Mouse (Mus musculus): Measurements from ENCODE around the gene Lce1j. TPM values are rescaled to one million over a fixed set of nuclear protein-coding genes. Genes with fewer than 3 reads are reported as not detected.
"Not testable (repeated sequence)": the region's sequence is repeated elsewhere in the genome, so short reads cannot be mapped to it uniquely, and the experiment has no call there.

The Lce1j gene
- total RNA-seq (2015) = not detected in 2 replicates
- not detected in 2 replicates for total RNA-seq (2017)

DNA sequence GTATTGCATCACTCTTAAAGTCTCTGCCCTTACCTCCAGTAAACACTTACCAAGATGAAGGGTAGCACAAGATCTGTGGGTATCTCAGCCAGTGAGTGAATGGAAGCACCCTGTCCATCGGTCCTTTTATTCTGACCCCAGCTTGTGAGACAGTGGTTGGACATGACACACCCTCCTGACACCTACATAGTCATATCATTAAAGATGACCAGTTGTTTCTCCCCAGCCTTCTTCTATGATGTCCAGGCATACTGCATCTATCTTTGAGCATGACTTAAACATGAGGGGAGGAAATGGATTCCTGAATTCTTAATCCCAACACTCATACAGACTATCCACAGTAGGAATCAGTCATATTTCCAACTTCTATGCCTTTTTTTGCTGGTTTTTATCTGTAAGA is at the start of gene Lce1j:
Gene Lce1j, minus strand, starts transcription at position 101 of the 400 bp plus-strand sequence.
- no peak for ATAC-seq (replicated peaks; ENCODE audit: poor library complexity)

DNA sequence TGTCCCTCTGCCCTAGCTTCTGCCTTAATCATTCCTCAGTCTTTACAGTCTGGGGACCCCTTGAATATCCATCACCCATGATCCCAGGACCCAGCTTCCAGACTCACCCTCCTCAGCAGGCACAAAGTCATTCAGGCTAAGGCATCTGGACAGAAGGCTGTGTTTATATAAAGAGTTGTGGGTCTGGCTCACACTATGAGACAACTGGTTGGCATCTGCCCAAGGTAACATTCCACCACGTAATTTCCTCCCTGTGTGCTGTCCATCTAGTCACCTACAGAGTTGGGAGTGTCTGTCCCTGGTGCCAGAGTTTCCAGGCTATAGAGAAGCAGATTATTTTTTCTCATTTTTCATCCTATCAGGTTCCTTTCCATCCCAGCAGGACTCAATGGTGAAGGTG is 36.8 kb upstream of the Lce1j start, which contains the start of gene Kprp:
Gene Kprp, minus strand, starts transcription at position 140 of the 400 bp plus-strand sequence.
- ATAC-seq (replicated peaks; ENCODE audit: poor library complexity) = no peak

DNA sequence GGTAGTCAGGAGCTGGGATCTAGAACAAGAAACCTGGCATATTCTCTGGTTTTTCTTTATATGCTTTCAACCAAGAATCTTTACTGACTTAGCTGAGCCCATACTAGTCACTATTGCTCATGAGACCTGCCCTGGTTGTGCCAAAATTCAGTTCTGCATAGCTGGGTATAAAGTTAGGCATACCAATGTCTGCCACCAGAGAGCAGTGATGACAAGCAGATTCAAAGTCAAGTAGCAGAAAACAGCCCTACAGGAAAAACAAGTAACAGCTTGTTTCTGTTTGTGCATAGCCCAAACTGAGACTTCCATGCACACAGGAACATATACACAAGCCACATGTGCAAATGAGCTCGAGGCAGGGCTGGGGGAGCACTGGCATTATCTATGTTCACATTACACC is 35.5 kb upstream of the Lce1j start:
- no peak for ATAC-seq (replicated peaks; ENCODE audit: poor library complexity)

DNA sequence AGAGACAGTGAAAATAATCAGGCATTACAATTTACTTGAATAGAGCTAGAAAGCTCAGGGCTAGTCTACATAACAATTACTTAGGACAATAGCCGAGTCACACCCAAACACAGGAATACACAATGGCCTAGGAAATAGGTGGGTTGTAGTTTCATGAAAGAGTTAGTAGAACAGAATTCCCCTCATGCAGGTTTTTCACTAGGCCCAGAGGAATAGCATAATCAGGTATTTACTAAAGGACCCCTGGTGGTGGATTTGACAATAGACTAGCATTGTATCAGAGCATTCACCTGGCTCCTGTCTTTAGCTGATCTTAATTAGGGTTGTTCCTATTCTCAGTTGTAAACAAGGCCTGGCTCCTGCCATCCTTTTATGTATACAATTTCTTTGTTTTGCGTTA is 25.7 kb upstream of the Lce1j start:
- ATAC-seq (replicated peaks; ENCODE audit: poor library complexity) = not testable (repeated sequence)

DNA sequence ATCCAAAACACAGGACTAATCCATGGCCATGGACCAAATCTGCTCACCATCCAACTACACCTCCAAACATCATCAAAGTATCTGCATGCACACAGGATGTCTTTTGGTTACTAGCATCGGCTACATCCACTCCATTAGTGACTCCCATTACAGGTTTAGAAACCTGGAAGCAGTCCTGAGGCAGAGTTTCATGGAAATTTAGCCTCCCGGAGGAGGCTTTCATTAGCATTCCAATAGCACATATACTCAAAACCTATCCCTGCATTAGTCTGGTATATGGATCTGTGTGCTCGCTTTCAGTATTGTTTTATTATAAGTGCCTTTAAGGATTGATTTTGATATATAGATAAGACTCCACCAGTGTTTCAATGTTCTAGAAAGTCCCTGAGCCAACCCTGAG is 25.3 kb upstream of the Lce1j start:
- ATAC-seq (replicated peaks; ENCODE audit: poor library complexity) = no peak

DNA sequence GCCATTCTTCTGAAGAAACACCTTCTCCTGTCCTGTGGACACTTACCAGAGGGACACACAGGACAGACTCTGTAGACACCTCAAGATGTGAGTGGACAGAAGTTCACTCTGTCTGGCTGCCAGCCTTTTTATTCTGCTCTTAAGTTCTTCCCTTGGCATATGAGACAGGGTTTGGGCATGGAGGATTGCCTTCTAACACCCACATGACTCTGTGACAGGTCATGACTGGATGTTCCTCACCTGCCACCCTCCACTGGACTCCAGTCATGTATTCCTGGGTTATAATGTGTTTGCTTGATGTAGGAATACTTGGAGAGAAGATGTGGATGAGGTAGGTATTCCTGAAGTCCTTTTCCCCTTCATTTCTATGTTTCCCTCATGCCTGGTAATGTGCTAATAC is 17.5 kb upstream of the Lce1j start, which contains the start of gene Lce1k:
Gene Lce1k, minus strand, starts transcription at position 101 of the 400 bp plus-strand sequence.
- no peak for ATAC-seq (replicated peaks; ENCODE audit: poor library complexity)

DNA sequence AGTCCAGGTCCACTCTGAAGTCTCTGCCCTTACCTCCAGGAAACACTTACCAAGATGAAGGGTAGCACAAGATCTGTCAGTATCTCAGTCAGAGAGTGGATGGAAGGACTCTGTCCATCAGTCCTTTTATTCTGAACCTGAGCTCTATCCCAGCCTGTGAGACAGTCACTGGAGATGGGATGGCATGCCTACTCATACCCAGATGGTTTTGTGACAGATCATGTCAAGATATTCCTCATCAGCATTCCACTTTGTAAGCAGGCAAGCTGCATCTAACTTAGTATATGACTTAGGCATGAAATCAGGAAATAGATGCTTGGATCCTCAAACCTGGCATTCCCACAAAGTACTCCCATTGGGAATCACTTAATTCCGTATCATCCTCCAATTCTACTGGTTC is 11.5 kb downstream of the Lce1j start, which contains the start of gene Lce1i:
Gene Lce1i, minus strand, starts transcription at position 101 of the 400 bp plus-strand sequence.
- no peak for ATAC-seq (replicated peaks; ENCODE audit: poor library complexity)

DNA sequence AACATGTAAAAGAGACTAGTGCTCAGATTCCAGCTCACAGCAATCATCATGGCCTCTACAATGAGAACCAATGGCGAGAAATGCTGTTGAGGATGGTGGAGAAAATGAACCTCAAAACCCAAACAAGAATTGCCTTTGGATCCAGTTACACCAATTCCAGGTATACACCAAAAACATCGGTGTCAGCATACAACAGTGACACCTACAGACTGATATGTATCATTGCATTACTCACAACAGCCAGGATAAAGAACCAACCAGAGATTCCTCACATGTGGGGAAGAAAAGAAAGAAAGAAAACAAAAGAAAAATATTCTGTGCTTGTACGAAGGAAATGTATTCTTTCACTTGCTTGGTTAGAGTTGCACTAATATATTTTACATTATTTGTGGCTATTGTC is 18.7 kb downstream of the Lce1j start:
- no peak for ATAC-seq (replicated peaks; ENCODE audit: poor library complexity)

DNA sequence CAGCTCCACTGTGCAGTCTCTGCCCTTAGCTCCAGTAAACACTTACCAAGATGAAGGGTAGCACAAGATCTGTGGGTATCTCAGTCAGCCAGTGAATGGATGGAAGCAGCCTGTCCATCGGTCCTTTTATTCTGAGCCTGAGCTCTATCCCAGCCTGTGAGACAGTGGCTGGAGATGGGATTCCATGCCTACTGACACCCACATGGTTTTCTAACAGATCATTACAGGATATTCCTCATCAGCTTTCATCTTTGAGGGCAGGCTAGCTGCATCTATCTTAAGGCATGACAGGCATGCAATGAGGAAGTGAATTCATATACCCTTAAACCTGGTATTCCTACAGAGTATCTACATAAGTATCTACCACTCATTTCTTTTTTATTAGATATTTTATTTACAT is 25.3 kb downstream of the Lce1j start, which contains the start of gene Lce1h:
Gene Lce1h, minus strand, starts transcription at position 101 of the 400 bp plus-strand sequence.
- ATAC-seq (replicated peaks; ENCODE audit: poor library complexity) = no peak

DNA sequence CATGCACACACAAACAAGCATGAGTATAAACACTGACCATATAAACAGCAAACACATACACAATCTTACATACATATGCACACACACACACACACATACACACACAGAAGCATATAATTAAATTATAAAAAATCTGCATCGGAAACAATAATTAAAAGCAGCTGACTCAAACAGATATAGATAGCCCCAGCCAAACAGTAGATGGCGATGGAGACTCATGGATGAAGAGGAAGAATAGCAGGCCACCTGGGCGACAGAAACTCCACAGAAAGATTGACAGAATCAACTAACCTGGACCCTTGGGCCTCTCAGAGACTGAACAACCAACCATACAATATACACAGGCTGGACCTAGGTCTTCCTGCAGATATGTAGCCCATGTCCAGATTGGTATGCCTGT is 37.1 kb downstream of the Lce1j start:
- no peak for ATAC-seq (replicated peaks; ENCODE audit: poor library complexity)

DNA sequence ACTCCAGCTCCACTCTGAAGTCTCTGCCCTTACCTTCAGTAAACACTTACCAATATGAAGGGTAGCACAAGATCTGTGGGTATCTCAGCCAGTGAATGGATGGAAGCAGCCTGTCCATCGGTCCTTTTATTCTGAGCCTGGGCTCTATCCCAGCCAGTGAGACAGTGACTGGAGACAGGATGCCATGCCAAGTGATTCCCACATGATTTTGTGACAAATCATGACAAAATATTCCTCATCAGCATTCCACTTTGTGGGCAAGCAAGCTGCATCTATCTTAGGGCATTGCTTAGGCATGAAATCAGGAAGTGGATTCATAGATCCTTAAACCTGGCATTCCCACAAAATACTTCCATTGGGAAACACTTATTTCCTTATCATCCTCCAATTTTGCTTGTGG is 38.1 kb downstream of the Lce1j start, which contains the start of gene Lce1g:
Gene Lce1g, minus strand, starts transcription at position 101 of the 400 bp plus-strand sequence.
- ATAC-seq (replicated peaks; ENCODE audit: poor library complexity) = no peak

DNA sequence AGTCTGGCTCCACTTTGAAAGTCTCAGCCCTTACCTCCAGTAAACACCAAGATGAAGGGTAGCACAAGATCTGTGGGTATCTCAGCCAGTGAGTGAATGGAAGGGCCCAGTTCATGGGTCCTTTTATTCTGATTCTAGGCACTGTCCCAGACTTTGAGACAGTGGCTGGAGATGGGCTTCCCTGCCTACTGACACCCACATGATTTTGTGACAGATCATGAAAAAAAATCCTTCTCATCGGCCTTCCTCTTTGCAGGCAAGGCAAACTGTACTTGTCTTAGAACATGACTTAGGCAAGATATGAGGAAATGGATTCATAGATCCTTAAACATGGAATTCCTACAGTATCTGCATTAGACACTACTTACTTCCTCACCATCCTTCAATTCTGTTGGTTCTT is 51.3 kb downstream of the Lce1j start, which contains the start of gene Gm38119:
Gene Gm38119, minus strand, starts transcription at position 101 of the 400 bp plus-strand sequence.
- no peak for ATAC-seq (replicated peaks; ENCODE audit: poor library complexity)

Other genes with a start within 250 kb of the Lce1j start
- gene Ivl, start 216.8 kb downstream of the Lce1j start, total RNA-seq (2015) = 0.22 TPM in 1 of 2 replicates, not detected in the other
- 0.27 TPM in 1 of 2 replicates, not detected in the other for gene Ivl, start 216.8 kb downstream of the Lce1j start, total RNA-seq (2017)
- gene Smcp, start 201.5 kb downstream of the Lce1j start, total RNA-seq (2015) = not detected in 2 replicates
- gene Smcp, start 201.5 kb downstream of the Lce1j start, total RNA-seq (2017) = not detected in 2 replicates
- not detected in 2 replicates for gene 2210017I01Rik, start 183.0 kb downstream of the Lce1j start, total RNA-seq (2015)
- gene 2210017I01Rik, start 183.0 kb downstream of the Lce1j start, total RNA-seq (2017) = not detected in 2 replicates
- gene Lce6a, start 168.9 kb downstream of the Lce1j start, total RNA-seq (2015) = not detected in 2 replicates
- gene Lce6a, start 168.9 kb downstream of the Lce1j start, total RNA-seq (2017) = not detected in 2 replicates
- not detected in 2 replicates for gene Lce1a1, start 142.2 kb downstream of the Lce1j start, total RNA-seq (2015)
- not detected in 2 replicates for gene Lce1a1, start 142.2 kb downstream of the Lce1j start, total RNA-seq (2017)
- not detected in 2 replicates for gene Lce1b, start 133.6 kb downstream of the Lce1j start, total RNA-seq (2015)
- gene Lce1b, start 133.6 kb downstream of the Lce1j start, total RNA-seq (2017) = not detected in 2 replicates
- gene Lce1a2, start 120.2 kb downstream of the Lce1j start, total RNA-seq (2015) = not detected in 2 replicates
- gene Lce1a2, start 120.2 kb downstream of the Lce1j start, total RNA-seq (2017) = not detected in 2 replicates
- gene Lce1c, start 111.3 kb downstream of the Lce1j start, total RNA-seq (2015) = not detected in 2 replicates
- gene Lce1c, start 111.3 kb downstream of the Lce1j start, total RNA-seq (2017) = not detected in 2 replicates
- not detected in 2 replicates for gene Lce1d, start 103.3 kb downstream of the Lce1j start, total RNA-seq (2015)
- not detected in 2 replicates for gene Lce1d, start 103.3 kb downstream of the Lce1j start, total RNA-seq (2017)
- not detected in 2 replicates for gene Lce1e, start 81.4 kb downstream of the Lce1j start, total RNA-seq (2015)
- gene Lce1e, start 81.4 kb downstream of the Lce1j start, total RNA-seq (2017) = not detected in 2 replicates
- gene Lce1f, start 70.2 kb downstream of the Lce1j start, total RNA-seq (2015) = not detected in 2 replicates
- gene Lce1f, start 70.2 kb downstream of the Lce1j start, total RNA-seq (2017) = not detected in 2 replicates
- not detected in 2 replicates for gene Gm38119, start 51.4 kb downstream of the Lce1j start, total RNA-seq (2015)
- not detected in 2 replicates for gene Gm38119, start 51.4 kb downstream of the Lce1j start, total RNA-seq (2017)
- not detected in 2 replicates for gene Lce1g, start 38.2 kb downstream of the Lce1j start, total RNA-seq (2015)
- gene Lce1g, start 38.2 kb downstream of the Lce1j start, total RNA-seq (2017) = not detected in 2 replicates
- gene Lce1h, start 25.4 kb downstream of the Lce1j start, total RNA-seq (2015) = not detected in 2 replicates
- not detected in 2 replicates for gene Lce1h, start 25.4 kb downstream of the Lce1j start, total RNA-seq (2017)
- gene Lce1i, start 11.6 kb downstream of the Lce1j start, total RNA-seq (2015) = not detected in 2 replicates
- gene Lce1i, start 11.6 kb downstream of the Lce1j start, total RNA-seq (2017) = not detected in 2 replicates
- gene Lce1k, start 17.4 kb upstream of the Lce1j start, total RNA-seq (2015) = not detected in 2 replicates
- not detected in 2 replicates for gene Lce1k, start 17.4 kb upstream of the Lce1j start, total RNA-seq (2017)
- gene Kprp, start 36.7 kb upstream of the Lce1j start, total RNA-seq (2015) = not detected in 2 replicates
- gene Kprp, start 36.7 kb upstream of the Lce1j start, total RNA-seq (2017) = not detected in 2 replicates
- gene Lce1l, start 60.8 kb upstream of the Lce1j start, total RNA-seq (2015) = not detected in 2 replicates
- not detected in 2 replicates for gene Lce1l, start 60.8 kb upstream of the Lce1j start, total RNA-seq (2017)
- not detected in 2 replicates for gene 2310050C09Rik, start 79.7 kb upstream of the Lce1j start, total RNA-seq (2015)
- not detected in 2 replicates for gene 2310050C09Rik, start 79.7 kb upstream of the Lce1j start, total RNA-seq (2017)
- not detected in 2 replicates for gene Lce3a, start 135.7 kb upstream of the Lce1j start, total RNA-seq (2015)
- not detected in 2 replicates for gene Lce3a, start 135.7 kb upstream of the Lce1j start, total RNA-seq (2017)
- gene Lce3b, start 142.5 kb upstream of the Lce1j start, total RNA-seq (2015) = not detected in 2 replicates
- gene Lce3b, start 142.5 kb upstream of the Lce1j start, total RNA-seq (2017) = not detected in 2 replicates
- gene Lce3c, start 154.0 kb upstream of the Lce1j start, total RNA-seq (2015) = not detected in 2 replicates
- gene Lce3c, start 154.0 kb upstream of the Lce1j start, total RNA-seq (2017) = not detected in 2 replicates
- gene Lce3d, start 166.9 kb upstream of the Lce1j start, total RNA-seq (2015) = not detected in 2 replicates
- gene Lce3d, start 166.9 kb upstream of the Lce1j start, total RNA-seq (2017) = not detected in 2 replicates
- gene Lce3e, start 176.5 kb upstream of the Lce1j start, total RNA-seq (2015) = not detected in 2 replicates
- not detected in 2 replicates for gene Lce3e, start 176.5 kb upstream of the Lce1j start, total RNA-seq (2017)
- not detected in 2 replicates for gene Lce3f, start 201.7 kb upstream of the Lce1j start, total RNA-seq (2015)
- gene Lce3f, start 201.7 kb upstream of the Lce1j start, total RNA-seq (2017) = not detected in 2 replicates
- gene Crct1, start 225.2 kb upstream of the Lce1j start, total RNA-seq (2015) = not detected in 2 replicates
- not detected in 2 replicates for gene Crct1, start 225.2 kb upstream of the Lce1j start, total RNA-seq (2017)
- not detected in 2 replicates for gene Lce1m, start 228.5 kb upstream of the Lce1j start, total RNA-seq (2015)
- gene Lce1m, start 228.5 kb upstream of the Lce1j start, total RNA-seq (2017) = not detected in 2 replicates

Data from megakaryocyte progenitor cell, adult 5-6 weeks (primary cell).